Mouse (Mus musculus) myocyte (in vitro differentiated cells): Measurements from ENCODE around the gene Thap11.
A peak's percentile ranks its signal among the peaks of the same experiment; 100 is the strongest.

Experiments
- MAX ChIP-seq: IDR thresholded peaks from one replicate; pipeline ENCODE4 v1.6.1; 2011; ENCODE audit warnings: low read depth, mild to moderate bottlenecking, control low read depth
- POLR2A ChIP-seq: IDR thresholded peaks from one replicate; pipeline ENCODE4 v1.6.1; 2011; ENCODE audit warnings: low read depth, mild to moderate bottlenecking, control low read depth, moderate library complexity; ENCODE audit not compliant: insufficient read length
- POLR2AphosphoS2 ChIP-seq: IDR thresholded peaks from one replicate; pipeline ENCODE4 v1.6.1; 2011; ENCODE audit warnings: low read depth, control low read depth; ENCODE audit not compliant: insufficient read length
- SRF ChIP-seq: IDR thresholded peaks from one replicate; pipeline ENCODE4 v1.6.1; 2011; ENCODE audit warnings: low read depth; ENCODE audit not compliant: control insufficient read depth, insufficient read length
- TCF12 ChIP-seq: IDR thresholded peaks from one replicate; pipeline ENCODE4 v1.6.1; 2011; ENCODE audit warnings: mild to moderate bottlenecking, control low read depth; ENCODE audit not compliant: poor library complexity, insufficient read depth, severe bottlenecking
- TCF3 ChIP-seq: IDR thresholded peaks from one replicate; pipeline ENCODE4 v1.6.1; 2011; ENCODE audit warnings: low read depth, control low read depth; ENCODE audit not compliant: insufficient read length

DNA sequence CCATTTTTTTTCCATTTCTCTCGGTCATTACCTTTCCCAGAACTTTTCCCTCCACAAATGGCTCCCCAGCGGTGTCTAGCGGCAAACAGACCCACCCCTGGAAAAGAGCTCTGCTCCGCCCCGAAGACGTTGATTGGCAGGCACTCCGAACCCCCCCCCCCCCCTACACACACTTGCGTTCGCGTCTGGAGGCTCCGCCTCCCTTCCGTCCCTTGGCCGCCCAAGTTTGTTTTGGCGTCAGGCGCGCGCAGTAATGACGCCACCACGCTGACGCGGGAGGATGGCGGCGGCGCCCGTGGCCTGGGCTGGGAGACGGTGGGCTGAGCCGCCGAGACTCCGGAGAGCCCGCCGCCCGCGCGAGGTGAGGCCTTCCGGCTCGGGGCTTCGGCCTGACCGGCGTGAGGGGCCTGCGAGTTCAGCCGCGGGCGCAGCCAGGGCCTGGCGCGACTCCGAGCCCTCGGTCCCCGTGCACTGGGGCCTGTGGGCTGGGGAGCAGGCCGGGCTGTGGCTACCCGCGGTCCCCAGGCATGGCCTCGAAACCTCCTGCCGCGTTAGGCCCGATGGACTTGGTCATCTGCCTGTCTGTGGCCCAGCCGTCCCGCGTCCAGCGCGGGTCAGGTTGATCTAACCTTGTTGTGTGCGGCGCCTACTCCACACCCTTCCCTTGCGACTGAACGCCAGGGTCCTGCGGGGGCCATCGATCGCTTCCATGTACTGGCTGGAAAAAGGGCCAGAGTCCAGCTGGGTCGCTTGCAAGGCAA is 45.4 kb downstream of the Thap11 start, which contains the start of gene Pskh1:
- TF ChIP-seq SRF (peak; percentile 22), POLR2A (peak; percentile 87), TCF3 (no peak), POLR2AphosphoS2 (peak; percentile 44), TCF12 (no peak), MAX (no peak)
